Mouse (Mus musculus) cerebellum, adult 2 months (tissue): Measurements from ENCODE around the gene Tbc1d12.

Source experiments
- CTCF ChIP-seq: fragments of 200-500 bp; IDR thresholded peaks from 2 replicates; pipeline ENCODE4 v1.5.1; 2011; ENCODE audit warnings: low read depth, mild to moderate bottlenecking, control low read depth, low read length, moderate library complexity, borderline replicate concordance; ENCODE audit not compliant: insufficient read depth
- POLR2A ChIP-seq: fragments of 200-500 bp; IDR thresholded peaks from 2 replicates; pipeline ENCODE4 v1.6.1; 2011; ENCODE audit warnings: low read length, control low read depth, borderline replicate concordance; ENCODE audit not compliant: insufficient read depth

DNA sequence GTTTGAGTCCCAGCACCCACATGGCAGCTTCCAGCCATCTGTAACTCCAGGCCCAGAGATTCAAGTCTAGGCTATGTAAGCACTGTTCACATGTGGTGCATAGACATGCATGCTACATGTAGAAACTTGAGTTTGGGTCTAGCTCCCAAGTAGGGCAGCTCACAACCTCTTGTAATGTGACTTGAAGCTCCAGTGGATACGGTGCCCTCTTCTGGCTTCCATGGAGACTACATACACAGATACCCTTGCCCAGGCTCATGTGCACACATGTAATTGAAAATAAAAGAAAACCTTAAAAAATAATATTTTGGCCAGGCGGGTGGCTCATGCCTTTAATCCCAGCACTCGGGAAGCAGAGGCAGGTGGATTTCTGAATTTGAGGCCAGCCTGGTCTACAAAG, 21.8 kb downstream of the Tbc1d12 start:
- TF ChIP-seq CTCF (no peak), POLR2A (no peak)
